Mouse (Mus musculus): Measurements from ENCODE around the gene Actn2. TPM values are rescaled to one million over a fixed set of nuclear protein-coding genes. Genes with fewer than 3 reads are reported as not detected.

Actn2 gene
- polyA plus RNA-seq, 1 experiment: 0.07 TPM

- Histone ChIP-seq H3K79me3 (ENCODE audit: low read depth) (no peaks in the 10 kb centered on the region), H3K27me3 (ENCODE audit: control insufficient read depth, insufficient read depth, insufficient read length) (no peaks in the 10 kb centered on the region), H3K79me2 (ENCODE audit: control insufficient read depth, insufficient read depth) (no peaks in the 10 kb centered on the region), H3K4me3 (ENCODE audit: insufficient read depth, poor library complexity, severe bottlenecking) (no peak overlapping the region), H3K36me3 (ENCODE audit: control insufficient read depth, insufficient read depth) (no peaks in the 10 kb centered on the region), H3ac (ENCODE audit: control insufficient read depth, insufficient read length, low read depth) (no peak overlapping the region)
- TF ChIP-seq MAX (IDR thresholded peaks at IDR 0.05) (no peak), USF1 (IDR thresholded peaks at IDR 0.05; ENCODE audit: low read depth) (no peak), FOSL1 (IDR thresholded peaks at IDR 0.05; ENCODE audit: insufficient read depth, low read length, poor library complexity, severe bottlenecking) (no peak), MYOD1 (IDR thresholded peaks at IDR 0.05; ENCODE audit: control insufficient read depth, insufficient read length, low read depth) (no peak), MYOG (IDR thresholded peaks at IDR 0.05; ENCODE audit: control insufficient read depth, extremely low read depth, insufficient read length) (no peak), CEBPB (IDR thresholded peaks at IDR 0.05; ENCODE audit: low read depth) (no peak), CTCF (IDR thresholded peaks at IDR 0.05; ENCODE audit: control insufficient read depth, insufficient read depth, insufficient read length) (no peak)
Observed at GRCm38 (mm10) chr13:12311930-12312492, 28.5 kb downstream of the Actn2 start.

GRCm38 (mm10) chr13:12311371-12311770 is 29.2 kb downstream of the Actn2 start:
- H3ac ChIP-seq (ENCODE audit: control insufficient read depth, insufficient read length, low read depth): no peak overlapping the region
- no peak overlapping the region for H3K4me3 ChIP-seq (ENCODE audit: insufficient read depth, poor library complexity, severe bottlenecking)
- H3K79me3 ChIP-seq (ENCODE audit: low read depth): no peaks in the 10 kb centered on the region
- TF ChIP-seq CEBPB (IDR thresholded peaks at IDR 0.05; ENCODE audit: low read depth): no peak
- no peak for TF ChIP-seq MYOD1 (IDR thresholded peaks at IDR 0.05; ENCODE audit: control insufficient read depth, insufficient read length, low read depth)
- no peak for TF ChIP-seq MYOG (IDR thresholded peaks at IDR 0.05; ENCODE audit: control insufficient read depth, extremely low read depth, insufficient read length)
- no peak for TF ChIP-seq MAX (IDR thresholded peaks at IDR 0.05)
- H3K36me3 ChIP-seq (ENCODE audit: control insufficient read depth, insufficient read depth): no peaks in the 10 kb centered on the region
- H3K27me3 ChIP-seq (ENCODE audit: control insufficient read depth, insufficient read depth, insufficient read length): no peaks in the 10 kb centered on the region
- no peaks in the 10 kb centered on the region for H3K79me2 ChIP-seq (ENCODE audit: control insufficient read depth, insufficient read depth)

GRCm38 (mm10) chr13:12309446-12309845 is 31.1 kb downstream of the Actn2 start:
- Histone ChIP-seq H3K27me3 (ENCODE audit: control insufficient read depth, insufficient read depth, insufficient read length) (no peaks in the 10 kb centered on the region), H3ac (ENCODE audit: control insufficient read depth, insufficient read length, low read depth) (no peak overlapping the region), H3K79me2 (ENCODE audit: control insufficient read depth, insufficient read depth) (no peaks in the 10 kb centered on the region), H3K79me3 (ENCODE audit: low read depth) (no peaks in the 10 kb centered on the region), H3K4me3 (ENCODE audit: insufficient read depth, poor library complexity, severe bottlenecking) (no peak overlapping the region), H3K36me3 (ENCODE audit: control insufficient read depth, insufficient read depth) (no peaks in the 10 kb centered on the region)
- TF ChIP-seq CTCF (IDR thresholded peaks at IDR 0.05; ENCODE audit: control insufficient read depth, insufficient read depth, insufficient read length): no peak
- TF ChIP-seq CEBPB (IDR thresholded peaks at IDR 0.05; ENCODE audit: low read depth): no peak
- TF ChIP-seq MAX (IDR thresholded peaks at IDR 0.05): no peak
- TF ChIP-seq MYOG (IDR thresholded peaks at IDR 0.05; ENCODE audit: control insufficient read depth, extremely low read depth, insufficient read length): no peak
- no peak for TF ChIP-seq USF1 (IDR thresholded peaks at IDR 0.05; ENCODE audit: low read depth)
- TF ChIP-seq FOSL1 (IDR thresholded peaks at IDR 0.05; ENCODE audit: insufficient read depth, low read length, poor library complexity, severe bottlenecking): no peak
- no peak for TF ChIP-seq MYOD1 (IDR thresholded peaks at IDR 0.05; ENCODE audit: control insufficient read depth, insufficient read length, low read depth)

- no peaks in the 10 kb centered on the region for H3K27me3 ChIP-seq (ENCODE audit: control insufficient read depth, insufficient read depth, insufficient read length)
Observed at GRCm38 (mm10) chr13:12308878-12309277, 31.7 kb downstream of the Actn2 start.

GRCm38 (mm10) chr13:12308473-12308872 is 32.1 kb downstream of the Actn2 start:
- no peaks in the 10 kb centered on the region for H3K79me2 ChIP-seq (ENCODE audit: control insufficient read depth, insufficient read depth)
- no peak overlapping the region for H3K4me3 ChIP-seq (ENCODE audit: insufficient read depth, poor library complexity, severe bottlenecking)
- TF ChIP-seq FOSL1 (IDR thresholded peaks at IDR 0.05; ENCODE audit: insufficient read depth, low read length, poor library complexity, severe bottlenecking): no peak
- TF ChIP-seq CTCF (IDR thresholded peaks at IDR 0.05; ENCODE audit: control insufficient read depth, insufficient read depth, insufficient read length): no peak
- no peak for TF ChIP-seq USF1 (IDR thresholded peaks at IDR 0.05; ENCODE audit: low read depth)
- no peak for TF ChIP-seq CEBPB (IDR thresholded peaks at IDR 0.05; ENCODE audit: low read depth)
- TF ChIP-seq MYOG (IDR thresholded peaks at IDR 0.05; ENCODE audit: control insufficient read depth, extremely low read depth, insufficient read length): no peak
- TF ChIP-seq MYOD1 (IDR thresholded peaks at IDR 0.05; ENCODE audit: control insufficient read depth, insufficient read length, low read depth): no peak
- TF ChIP-seq MAX (IDR thresholded peaks at IDR 0.05): no peak
- H3K79me3 ChIP-seq (ENCODE audit: low read depth): no peaks in the 10 kb centered on the region
- H3K27me3 ChIP-seq (ENCODE audit: control insufficient read depth, insufficient read depth, insufficient read length): no peaks in the 10 kb centered on the region
- H3K36me3 ChIP-seq (ENCODE audit: control insufficient read depth, insufficient read depth): no peaks in the 10 kb centered on the region
- no peak overlapping the region for H3ac ChIP-seq (ENCODE audit: control insufficient read depth, insufficient read length, low read depth)

More at GRCm38 (mm10) chr13:12308878-12309277, 31.7 kb downstream of the Actn2 start:
- Histone ChIP-seq H3K79me3 (ENCODE audit: low read depth) (no peaks in the 10 kb centered on the region), H3K36me3 (ENCODE audit: control insufficient read depth, insufficient read depth) (no peaks in the 10 kb centered on the region), H3ac (ENCODE audit: control insufficient read depth, insufficient read length, low read depth) (no peak overlapping the region), H3K79me2 (ENCODE audit: control insufficient read depth, insufficient read depth) (no peaks in the 10 kb centered on the region), H3K4me3 (ENCODE audit: insufficient read depth, poor library complexity, severe bottlenecking) (no peak overlapping the region)
- no peak for TF ChIP-seq MYOG (IDR thresholded peaks at IDR 0.05; ENCODE audit: control insufficient read depth, extremely low read depth, insufficient read length)
- no peak for TF ChIP-seq MYOD1 (IDR thresholded peaks at IDR 0.05; ENCODE audit: control insufficient read depth, insufficient read length, low read depth)
- no peak for TF ChIP-seq FOSL1 (IDR thresholded peaks at IDR 0.05; ENCODE audit: insufficient read depth, low read length, poor library complexity, severe bottlenecking)
- no peak for TF ChIP-seq CTCF (IDR thresholded peaks at IDR 0.05; ENCODE audit: control insufficient read depth, insufficient read depth, insufficient read length)
- TF ChIP-seq CEBPB (IDR thresholded peaks at IDR 0.05; ENCODE audit: low read depth): no peak
- TF ChIP-seq USF1 (IDR thresholded peaks at IDR 0.05; ENCODE audit: low read depth): no peak

- no peak for TF ChIP-seq MYOD1 (IDR thresholded peaks at IDR 0.05; ENCODE audit: control insufficient read depth, insufficient read length, low read depth)
- no peak for TF ChIP-seq FOSL1 (IDR thresholded peaks at IDR 0.05; ENCODE audit: insufficient read depth, low read length, poor library complexity, severe bottlenecking)
- TF ChIP-seq MAX (IDR thresholded peaks at IDR 0.05): no peak
- TF ChIP-seq MYOG (IDR thresholded peaks at IDR 0.05; ENCODE audit: control insufficient read depth, extremely low read depth, insufficient read length): no peak
- TF ChIP-seq USF1 (IDR thresholded peaks at IDR 0.05; ENCODE audit: low read depth): no peak
- H3K27me3 ChIP-seq (ENCODE audit: control insufficient read depth, insufficient read depth, insufficient read length): no peaks in the 10 kb centered on the region
- no peak overlapping the region for H3ac ChIP-seq (ENCODE audit: control insufficient read depth, insufficient read length, low read depth)
- no peaks in the 10 kb centered on the region for H3K79me3 ChIP-seq (ENCODE audit: low read depth)
- no peaks in the 10 kb centered on the region for H3K36me3 ChIP-seq (ENCODE audit: control insufficient read depth, insufficient read depth)
- H3K79me2 ChIP-seq (ENCODE audit: control insufficient read depth, insufficient read depth): no peaks in the 10 kb centered on the region
- no peak overlapping the region for H3K4me3 ChIP-seq (ENCODE audit: insufficient read depth, poor library complexity, severe bottlenecking)
Observed at GRCm38 (mm10) chr13:12307286-12307685, 33.3 kb downstream of the Actn2 start.

Measured in C2C12 (cell line).